Mouse (Mus musculus) kidney, adult 18-20 months (tissue): ENCODE data around the gene Alk.

ENCODE experiments used
- DNase-seq: peaks from one replicate; pipeline ENCODE4 v3.0.0; 2021

Gene Alk

DNA sequence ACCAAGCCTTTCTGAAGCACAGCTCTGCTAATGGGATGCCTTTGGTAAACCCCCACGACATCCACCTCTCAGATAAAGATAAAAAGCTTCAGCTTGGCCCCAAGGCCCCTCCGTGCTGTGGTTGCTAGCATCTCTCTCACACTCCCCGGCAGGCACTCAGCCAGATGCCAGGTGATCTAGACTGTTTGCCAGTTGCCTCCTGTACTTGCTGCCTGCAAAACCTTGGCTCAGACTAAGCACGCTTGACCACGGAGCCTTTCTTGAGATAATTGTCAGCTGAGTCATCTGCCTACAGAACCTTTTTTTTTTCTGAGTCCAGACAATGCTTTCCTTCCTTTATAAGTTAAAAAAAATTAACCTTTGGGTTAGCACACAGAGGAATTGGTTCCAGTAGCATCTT lies 486.1 kb downstream of the Alk start:
- no peak for DNase-seq

GRCm38 (mm10) chr17:72115271-72115944 lies 489.0 kb downstream of the Alk start:
- DNase-seq: no peak

DNA sequence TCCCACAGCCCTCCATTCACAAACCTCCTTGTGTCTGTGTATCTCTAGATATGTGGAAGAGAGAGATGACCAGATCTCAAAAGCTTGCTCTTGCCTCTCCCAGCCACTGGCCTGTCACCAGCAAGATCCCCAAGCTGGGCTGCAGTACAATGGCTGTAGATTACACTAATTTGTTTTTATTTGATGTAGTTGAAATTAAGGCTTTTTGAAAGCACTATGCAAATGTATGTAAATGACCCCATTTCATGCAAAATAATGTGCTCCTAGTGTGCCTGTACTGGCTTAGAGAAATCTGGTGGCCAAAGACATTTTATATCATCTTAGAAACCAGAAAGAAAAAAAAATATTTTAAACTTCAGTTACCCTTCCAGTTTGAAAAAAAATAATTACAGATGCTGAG lies 492.4 kb downstream of the Alk start:
- DNase-seq: no peak

DNA sequence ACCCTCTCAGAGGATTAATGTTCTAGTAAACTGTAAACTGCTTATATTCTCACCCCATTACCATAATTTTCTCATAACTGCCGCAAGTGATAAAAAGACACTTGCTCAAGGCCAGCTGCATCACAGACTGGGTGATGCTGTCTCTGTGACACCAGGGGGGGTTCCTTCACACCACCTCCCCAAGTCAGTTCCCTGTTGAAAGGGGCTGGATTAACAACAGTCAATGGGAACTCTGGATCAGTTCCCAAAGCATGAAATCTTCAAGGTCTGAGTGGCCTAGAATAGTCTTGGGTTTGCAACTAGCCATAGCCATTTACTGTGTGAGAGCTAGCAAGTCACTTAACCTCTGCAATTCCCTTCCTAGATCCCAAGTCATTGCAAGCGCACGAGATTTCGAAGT lies 492.9 kb downstream of the Alk start:
- no peak for DNase-seq

- no peak for DNase-seq
Observed at GRCm38 (mm10) chr17:72087261-72087703, 517.1 kb downstream of the Alk start.

DNA sequence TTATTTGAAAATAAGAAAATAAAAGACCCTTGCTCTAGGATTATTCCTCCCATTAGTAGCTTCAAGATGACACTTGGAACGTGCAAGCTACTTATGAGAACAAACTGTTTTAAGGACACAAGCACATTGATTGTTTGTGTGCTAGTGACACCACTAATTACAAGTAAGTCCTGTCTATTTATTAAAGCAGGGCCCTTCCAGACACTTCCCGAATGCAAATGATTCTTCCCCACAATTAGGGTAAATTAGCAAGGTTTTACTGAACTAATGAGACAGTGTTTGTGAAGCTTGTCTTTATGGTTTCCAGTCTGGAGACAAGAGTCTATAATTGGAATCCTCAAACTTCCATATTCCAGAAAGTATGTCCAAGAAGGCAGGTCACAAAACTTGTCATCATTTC lies 523.0 kb downstream of the Alk start:
- DNase-seq: no peak

DNA sequence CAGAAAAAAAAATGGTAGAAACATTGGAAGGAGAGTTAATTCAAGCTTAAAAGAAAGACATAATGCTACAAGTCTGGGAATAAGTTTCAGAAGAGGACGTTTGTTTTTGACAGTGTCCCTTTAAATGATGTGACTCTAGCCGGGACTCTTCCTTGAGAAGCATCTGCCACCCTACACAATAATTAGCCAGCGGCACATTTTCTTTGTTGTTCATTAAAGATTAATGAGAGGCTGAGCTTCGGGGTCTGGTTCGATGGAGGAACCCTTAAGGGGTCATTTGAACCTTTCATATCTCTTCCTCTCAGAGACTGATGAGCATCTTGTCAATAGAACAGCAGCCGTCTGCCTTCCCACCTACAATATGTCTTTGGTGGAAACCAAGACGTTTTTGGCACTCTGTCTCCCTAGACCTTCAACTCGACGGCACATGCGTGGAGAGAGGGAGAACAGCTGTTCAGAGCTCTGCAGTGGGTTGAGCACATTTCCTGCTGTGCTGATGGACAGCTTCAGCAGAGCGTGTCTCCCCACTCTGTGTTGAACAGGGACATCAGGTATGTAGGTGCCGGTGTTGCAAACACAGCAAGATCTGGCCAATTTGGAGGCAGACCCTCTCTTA lies 528.0 kb downstream of the Alk start:
- DNase-seq: no peak

GRCm38 (mm10) chr17:72071871-72072270 lies 532.6 kb downstream of the Alk start:
- no peak for DNase-seq

- DNase-seq: no peak
Observed at GRCm38 (mm10) chr17:72068176-72068575, 536.3 kb downstream of the Alk start.

DNA sequence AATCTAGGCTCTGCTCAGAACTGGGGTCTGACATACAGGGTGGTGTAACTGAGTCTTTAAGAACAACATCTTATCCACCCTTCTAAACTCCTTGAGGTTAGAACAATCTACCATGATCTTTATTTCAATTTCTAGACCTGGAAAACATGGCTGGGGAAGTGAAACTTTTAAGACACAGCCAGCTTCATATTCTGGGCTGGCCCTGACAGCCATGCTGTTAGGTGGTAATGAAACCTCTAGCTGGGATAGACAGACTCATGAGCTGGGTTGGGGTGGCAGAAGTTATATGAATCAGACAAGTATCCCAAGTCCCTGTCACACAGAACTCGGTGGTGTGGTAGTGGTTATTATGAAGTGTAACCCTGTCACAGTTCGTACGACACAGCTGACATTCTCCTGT lies 541.4 kb downstream of the Alk start:
- DNase-seq: no peak

- DNase-seq: no peak
Observed at GRCm38 (mm10) chr17:72059312-72059711, 545.1 kb downstream of the Alk start.

GRCm38 (mm10) chr17:72045671-72046070 lies 558.8 kb downstream of the Alk start:
- DNase-seq: no peak

DNA sequence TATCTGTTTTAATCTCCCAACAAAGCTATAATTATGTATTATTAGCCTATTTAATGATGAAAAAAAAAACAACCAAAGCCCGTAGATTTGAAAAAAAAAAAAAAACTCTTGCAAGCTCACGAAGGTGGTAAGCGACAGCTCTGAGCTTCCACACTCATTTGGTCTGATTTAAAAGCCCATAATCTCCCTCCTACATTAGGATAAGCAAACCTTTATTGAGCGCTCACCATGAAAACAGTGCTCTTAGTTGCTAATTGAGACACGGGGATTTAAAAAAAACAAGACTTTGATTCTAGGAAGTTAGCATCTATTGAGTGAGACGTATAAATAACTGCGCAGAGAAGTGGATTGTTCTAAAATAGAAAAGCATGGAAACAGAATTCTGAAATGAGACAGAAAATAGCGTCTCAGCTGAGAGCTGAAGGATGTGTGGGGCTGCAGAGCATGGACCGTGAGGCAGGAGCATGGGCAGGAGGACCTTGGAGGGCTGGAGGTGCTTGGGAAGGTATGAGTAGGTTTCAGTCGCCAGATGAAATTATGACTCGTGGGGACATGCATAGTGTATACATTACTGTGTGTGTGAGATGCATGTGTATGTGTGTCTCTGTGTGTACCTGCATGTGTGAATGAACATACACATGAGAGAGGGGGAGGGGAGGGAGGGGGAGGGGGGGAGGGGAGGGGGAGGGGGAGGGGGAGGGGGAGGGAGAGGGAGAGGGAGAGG lies 560.6 kb downstream of the Alk start:
- DNase-seq: no peak

GRCm38 (mm10) chr17:72043001-72043666 lies 561.3 kb downstream of the Alk start:
- DNase-seq: peak; percentile 61

GRCm38 (mm10) chr17:72039176-72039948 lies 565.1 kb downstream of the Alk start:
- no peak for DNase-seq

DNA sequence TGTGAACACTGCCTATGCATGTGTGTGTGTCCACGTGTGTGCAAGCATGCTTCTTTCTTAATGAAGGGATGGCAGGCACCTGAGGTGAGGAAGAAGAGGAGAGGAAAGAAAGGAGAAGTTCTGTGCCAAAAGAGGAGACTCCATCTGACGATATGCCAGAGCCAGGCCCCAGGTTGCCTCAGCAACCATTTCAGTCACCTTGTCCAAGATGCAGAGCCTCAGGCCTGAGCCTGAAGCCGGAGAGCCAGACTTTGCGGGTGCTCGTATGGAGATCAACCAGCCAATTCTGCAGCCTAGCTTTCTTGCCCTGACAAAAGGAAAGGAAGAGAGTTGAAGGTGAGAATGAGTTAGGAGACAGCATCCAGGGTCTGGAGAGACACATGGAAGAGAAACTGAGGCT lies 566.1 kb downstream of the Alk start:
- no peak for DNase-seq

DNA sequence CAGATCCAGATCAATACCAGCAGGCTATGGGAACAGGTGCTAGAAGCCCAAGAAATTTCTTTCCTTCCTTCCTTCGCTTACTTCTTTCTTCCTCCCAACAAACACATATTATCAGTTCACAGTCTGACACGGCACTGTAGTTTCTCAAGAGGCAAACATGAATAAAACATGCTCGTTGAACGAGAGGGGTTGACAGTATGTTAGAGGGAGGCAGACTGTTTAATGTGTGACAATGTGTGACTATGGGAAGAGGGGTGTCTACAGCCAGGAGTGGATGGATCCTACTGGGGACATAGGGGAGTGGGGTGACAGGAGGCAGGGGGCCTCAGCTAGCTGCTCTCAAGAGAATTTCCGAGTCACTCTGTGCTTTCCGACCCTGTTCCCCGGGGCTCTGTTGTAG lies 573.8 kb downstream of the Alk start:
- no peak for DNase-seq

GRCm38 (mm10) chr17:72023323-72023722 lies 581.1 kb downstream of the Alk start:
- peak; percentile 11 for DNase-seq

DNA sequence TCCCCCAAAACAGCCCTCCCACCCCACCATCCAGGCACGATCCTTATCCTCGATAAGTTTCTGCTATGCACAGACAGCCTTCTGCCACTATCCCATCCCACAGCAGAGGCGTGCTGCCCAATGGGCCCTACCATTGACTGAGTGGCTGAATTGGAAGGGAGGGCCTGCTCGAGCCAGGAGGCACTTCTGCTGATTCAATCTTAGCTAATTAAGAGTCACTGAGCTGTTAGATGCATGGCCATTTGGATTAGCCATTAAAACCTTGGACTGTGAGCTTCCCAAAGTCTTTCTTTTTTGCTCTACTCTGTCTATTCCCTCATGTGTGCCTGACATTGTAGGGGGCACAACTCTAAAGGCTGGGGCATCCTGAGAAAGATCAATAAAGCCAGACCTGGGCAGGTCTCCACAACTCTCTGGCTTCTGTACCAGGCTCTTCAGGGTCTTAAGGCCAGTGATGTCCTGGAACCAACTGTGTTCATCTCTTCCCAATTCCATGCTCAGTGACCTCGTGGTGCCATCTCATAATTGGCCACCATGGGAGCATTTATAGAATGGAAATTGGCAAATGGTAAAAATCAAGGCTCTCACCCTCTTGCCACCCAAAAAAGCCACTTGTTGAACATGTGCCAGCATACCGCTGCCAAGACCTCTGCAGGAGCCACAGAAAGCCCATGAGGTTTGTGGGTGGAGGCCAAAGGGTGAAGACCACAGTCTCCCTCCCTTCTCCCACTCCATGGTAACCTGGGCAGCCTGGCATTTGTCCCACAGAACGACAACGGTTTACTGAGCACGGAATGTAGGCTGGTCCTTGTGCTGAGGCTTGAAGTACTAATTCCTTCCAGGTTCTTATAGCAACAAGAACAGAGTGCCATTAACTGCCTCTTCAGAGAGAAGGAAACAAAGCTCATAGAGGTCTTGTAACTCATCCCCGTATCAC lies 582.4 kb downstream of the Alk start:
- DNase-seq: peak; percentile 82

DNA sequence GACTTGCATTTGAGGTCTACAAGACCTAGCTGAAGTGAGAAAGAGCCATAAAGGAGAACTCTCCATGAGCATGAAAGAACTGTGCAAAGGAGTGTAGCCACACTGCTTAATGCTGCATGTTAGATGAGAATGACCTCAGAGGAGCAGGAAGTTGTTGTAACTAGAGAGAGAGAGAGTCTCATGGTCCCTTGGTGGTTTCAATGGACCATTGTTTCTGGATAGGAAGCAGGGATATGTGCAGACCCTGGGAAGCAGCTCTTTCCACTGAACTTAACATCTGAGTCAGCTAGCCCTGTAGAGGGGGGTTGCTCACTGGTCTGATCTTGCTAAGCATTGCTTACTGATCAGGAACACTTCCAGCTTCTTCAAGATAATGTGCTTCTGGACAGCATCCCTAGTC lies 587.1 kb downstream of the Alk start:
- DNase-seq: no peak

DNA sequence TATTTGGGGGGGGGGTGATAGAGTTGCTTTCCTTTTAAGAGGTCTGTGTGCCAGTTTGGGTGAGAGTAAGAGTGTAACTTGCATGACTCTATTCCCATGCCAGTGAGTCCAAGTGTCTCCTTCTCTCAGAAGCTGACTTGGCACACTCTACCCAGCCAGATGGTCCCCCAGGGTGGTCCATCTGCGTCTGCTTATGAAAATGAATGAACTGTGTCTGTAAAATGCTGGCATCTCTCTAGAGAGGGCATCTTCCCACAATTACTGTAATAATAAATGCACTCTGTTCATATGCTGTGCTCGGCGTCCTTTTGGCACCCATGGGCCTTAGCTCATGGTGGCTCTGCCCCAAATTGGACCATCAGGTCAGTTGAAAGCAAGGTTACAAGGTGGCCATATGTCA lies 589.2 kb downstream of the Alk start:
- no peak for DNase-seq

GRCm38 (mm10) chr17:72012775-72013174 lies 591.7 kb downstream of the Alk start:
- DNase-seq: no peak
